Mouse (Mus musculus) mature B cell (primary cell): ENCODE data around the gene Naxd.

ENCODE experiments used
- in situ Hi-C: fragments of 300-500 bp; cut with MboI; formaldehyde crosslinking; loops from 2 replicates; pipeline ENCODE4 v1.14.3; 2019

The Naxd gene

GRCm38 (mm10) chr8:11512711-11513110 is 15.4 kb downstream of the Naxd start:
- in situ Hi-C loops = no loop called here

- in situ Hi-C loops = no loop called here
Observed at GRCm38 (mm10) chr8:11513247-11513646, 15.9 kb downstream of the Naxd start.

GRCm38 (mm10) chr8:11516292-11516691 is 19.0 kb downstream of the Naxd start:
- in situ Hi-C loops = no loop called here

- in situ Hi-C loops = no loop called here
Observed at GRCm38 (mm10) chr8:11517366-11518055, 20.2 kb downstream of the Naxd start.

GRCm38 (mm10) chr8:11518056-11518396 is 20.7 kb downstream of the Naxd start:
- in situ Hi-C loops = no loop called here

GRCm38 (mm10) chr8:11518676-11519075 is 21.4 kb downstream of the Naxd start:
- in situ Hi-C loops = no loop called here

GRCm38 (mm10) chr8:11523331-11523730 is 26.0 kb downstream of the Naxd start:
- in situ Hi-C loops = no loop called here

- in situ Hi-C loops = no loop called here
Observed at GRCm38 (mm10) chr8:11530155-11530770, 33.0 kb downstream of the Naxd start.

GRCm38 (mm10) chr8:11530849-11531248 is 33.5 kb downstream of the Naxd start:
- in situ Hi-C loops = no loop called here

- in situ Hi-C loops = no loop called here
Observed at GRCm38 (mm10) chr8:11534494-11534893, 37.2 kb downstream of the Naxd start.

GRCm38 (mm10) chr8:11539049-11539448 is 41.7 kb downstream of the Naxd start:
- in situ Hi-C loops = no loop called here

- in situ Hi-C loops = no loop called here
Observed at GRCm38 (mm10) chr8:11540182-11540581, 42.9 kb downstream of the Naxd start.

- in situ Hi-C loops = no loop called here
Observed at GRCm38 (mm10) chr8:11542031-11542430, 44.7 kb downstream of the Naxd start.

GRCm38 (mm10) chr8:11542866-11543265 is 45.6 kb downstream of the Naxd start:
- in situ Hi-C loops = no loop called here

- in situ Hi-C loops = no loop called here
Observed at GRCm38 (mm10) chr8:11544386-11544785, 47.1 kb downstream of the Naxd start.

GRCm38 (mm10) chr8:11547063-11547462 is 49.8 kb downstream of the Naxd start:
- in situ Hi-C loops = no loop called here

- in situ Hi-C loops = loop anchor here (10.0 kb wide), 1 partner anchor 85 kb away; the partner anchor contains the start of gene Ankrd10
Observed at GRCm38 (mm10) chr8:11549706-11550105, 52.4 kb downstream of the Naxd start.

- in situ Hi-C loops = loop anchor here (10.0 kb wide), 1 partner anchor 84 kb away; the partner anchor contains the start of gene Ankrd10
Observed at GRCm38 (mm10) chr8:11550281-11550948, 53.1 kb downstream of the Naxd start, which contains the start of gene Cars2. Gene Cars2 (minus strand): TSS chr8:11550783.

GRCm38 (mm10) chr8:11551497-11551896 is 54.2 kb downstream of the Naxd start:
- in situ Hi-C loops = loop anchor here (10.0 kb wide), 1 partner anchor 83 kb away; the partner anchor contains the start of gene Ankrd10

- in situ Hi-C loops = loop anchor here (10.0 kb wide), 1 partner anchor 82 kb away; the partner anchor contains the start of gene Ankrd10
Observed at GRCm38 (mm10) chr8:11552390-11552789, 55.1 kb downstream of the Naxd start.

GRCm38 (mm10) chr8:11554799-11555719 is 57.8 kb downstream of the Naxd start, which contains the start of gene Ing1:
Gene Ing1 (plus strand): TSS chr8:11555571.
- in situ Hi-C loops = loop anchor here (10.0 kb wide), 1 partner anchor 80 kb away; the partner anchor contains the start of gene Ankrd10
